Mouse (Mus musculus) lung, embryonic 16.5 days (tissue): ENCODE measurements at regions not wholly inside any gene's neighbourhood (a gene's known extent, or its start where the extent isn't known, plus 50 kb on each side); places are given as distances from the start of the nearest gene placed in this dataset.

ENCODE experiments used
- ATAC-seq: fragments of 200-750 bp; cut with Nextera tagmentation; 2 replicates; pipeline ENCODE4 v1.8.0; 2017; ENCODE audit warnings: low read depth, mild to moderate bottlenecking, moderate library complexity
- H3K27ac ChIP-seq: fragments of 300-500 bp; sonication (generic); 2 replicates; pipeline ENCODE4 v1.5.1; 2014; ENCODE audit warnings: mild to moderate bottlenecking, control low read depth, low read length
- H3K27me3 ChIP-seq: fragments of 300-500 bp; sonication (generic); 2 replicates; pipeline ENCODE4 v1.6.1; 2014; ENCODE audit warnings: low read depth, low read length, mixed read lengths; ENCODE audit not compliant: control insufficient read depth, insufficient read depth
- H3K36me3 ChIP-seq: fragments of 300-500 bp; sonication (generic); 2 replicates; pipeline ENCODE4 v1.6.1; 2014; ENCODE audit warnings: low read length; ENCODE audit not compliant: control insufficient read depth, insufficient read depth
- H3K4me1 ChIP-seq: fragments of 300-500 bp; sonication (generic); replicated peaks from 2 replicates; pipeline ENCODE4 v1.6.1; 2014; ENCODE audit warnings: low read length, mixed read lengths; ENCODE audit not compliant: control insufficient read depth, insufficient read depth
- H3K4me2 ChIP-seq: fragments of 300-500 bp; sonication (generic); 2 replicates; pipeline ENCODE4 v1.6.1; 2014; ENCODE audit warnings: low read depth, low read length, control low read depth
- H3K4me3 ChIP-seq: fragments of 300-500 bp; sonication (generic); 2 replicates; pipeline ENCODE4 v1.5.1; 2014; ENCODE audit warnings: mild to moderate bottlenecking, low read length, control low read depth
- H3K9ac ChIP-seq: fragments of 300-500 bp; sonication (generic); 2 replicates; pipeline ENCODE4 v1.6.1; 2014; ENCODE audit warnings: low read length, control low read depth
- H3K9me3 ChIP-seq: fragments of 300-500 bp; sonication (generic); 2 replicates; pipeline ENCODE4 v1.6.1; 2016; ENCODE audit warnings: low read length; ENCODE audit not compliant: control insufficient read depth
- WGBS: fragments of 180-500 bp; shearing (Covaris S2); extraction: QIAGEN DNeasy Blood & Tissue Kit; methylation state at CpG from one replicate; pipeline ENCODE4 v1.1.7; 2014; 5-methylcytosine and 5-hydroxymethylcytosine counted together

GRCm38 (mm10) chr13:53586771-53587170 lies 113.9 kb upstream of the Msx2 start:
- H3K4me1 ChIP-seq: no peaks in the 10 kb centered on the region
- H3K9ac ChIP-seq: no peak overlapping the region
- H3K27ac ChIP-seq: no peak overlapping the region
- no peak overlapping the region for H3K4me3 ChIP-seq
- H3K36me3 ChIP-seq: no peaks in the 10 kb centered on the region
- no peaks in the 10 kb centered on the region for H3K27me3 ChIP-seq
- WGBS: 73% methylated on average over 4 of the region's 4 CpGs
- no peak for ATAC-seq
- H3K4me2 ChIP-seq: no peak overlapping the region
- no peaks in the 10 kb centered on the region for H3K9me3 ChIP-seq

- no peak overlapping the region for H3K9ac ChIP-seq
- H3K36me3 ChIP-seq: no peaks in the 10 kb centered on the region
- peaks cover 4% of the 10 kb centered on the region; the same call in 1 of the 2 replicates for H3K9me3 ChIP-seq
- H3K27ac ChIP-seq: no peak overlapping the region
- H3K4me3 ChIP-seq: no peak overlapping the region
- no peaks in the 10 kb centered on the region for H3K27me3 ChIP-seq
- 74% methylated on average over 9 of the region's 9 CpGs for WGBS
- ATAC-seq: no peak
- H3K4me2 ChIP-seq: no peak overlapping the region
- H3K4me1 ChIP-seq: no peaks in the 10 kb centered on the region
These were observed 111.7 kb upstream of the Msx2 start for GRCm38 (mm10) chr13:53584504-53585130.

GRCm38 (mm10) chr13:53553876-53554577 lies 81.2 kb upstream of the Msx2 start:
- no peaks in the 10 kb centered on the region for H3K27me3 ChIP-seq
- H3K9ac ChIP-seq: no peak overlapping the region
- ATAC-seq: no peak
- no peaks in the 10 kb centered on the region for H3K9me3 ChIP-seq
- no peak overlapping the region for H3K4me2 ChIP-seq
- WGBS: 37% methylated on average over 18 of the region's 18 CpGs
- H3K27ac ChIP-seq: no peak overlapping the region
- H3K36me3 ChIP-seq: no peaks in the 10 kb centered on the region
- H3K4me3 ChIP-seq: no peak overlapping the region
- H3K4me1 ChIP-seq: no peaks in the 10 kb centered on the region

- no peak overlapping the region for H3K4me3 ChIP-seq
- H3K9ac ChIP-seq: no peak overlapping the region
- H3K27me3 ChIP-seq: no peaks in the 10 kb centered on the region
- H3K4me2 ChIP-seq: no peak overlapping the region
- no peaks in the 10 kb centered on the region for H3K36me3 ChIP-seq
- no peaks in the 10 kb centered on the region for H3K4me1 ChIP-seq
- H3K9me3 ChIP-seq: no peaks in the 10 kb centered on the region
- ATAC-seq: no peak
- H3K27ac ChIP-seq: no peak overlapping the region
- WGBS: 61% methylated on average over 13 of the region's 13 CpGs
These were observed 80.5 kb upstream of the Msx2 start for GRCm38 (mm10) chr13:53553192-53553875.

GRCm38 (mm10) chr13:53548396-53548795 lies 75.5 kb upstream of the Msx2 start:
- H3K9ac ChIP-seq: no peak overlapping the region
- H3K27ac ChIP-seq: no peak overlapping the region
- no peaks in the 10 kb centered on the region for H3K36me3 ChIP-seq
- WGBS: 40% methylated on average over 11 of the region's 11 CpGs
- no peak overlapping the region for H3K4me2 ChIP-seq
- H3K9me3 ChIP-seq: no peaks in the 10 kb centered on the region
- ATAC-seq: peak; percentile 61; the same call in 1 of the 2 replicates
- H3K4me1 ChIP-seq: no peaks in the 10 kb centered on the region
- no peak overlapping the region for H3K4me3 ChIP-seq
- no peaks in the 10 kb centered on the region for H3K27me3 ChIP-seq

- Histone ChIP-seq H3K4me2 (no peak overlapping the region), H3K9ac (no peak overlapping the region), H3K4me3 (no peak overlapping the region), H3K9me3 (no peaks in the 10 kb centered on the region), H3K27me3 (no peaks in the 10 kb centered on the region), H3K4me1 (no peaks in the 10 kb centered on the region), H3K36me3 (no peaks in the 10 kb centered on the region), H3K27ac (no peak overlapping the region)
- 59% methylated on average over 5 of the region's 5 CpGs for WGBS
- ATAC-seq: no peak
These were observed 70.4 kb upstream of the Msx2 start for GRCm38 (mm10) chr13:53543291-53543690.

- H3K9me3 ChIP-seq: no peaks in the 10 kb centered on the region
- H3K4me3 ChIP-seq: no peak overlapping the region
- H3K36me3 ChIP-seq: no peaks in the 10 kb centered on the region
- no peaks in the 10 kb centered on the region; the same call in 1 of the 2 replicates for H3K27me3 ChIP-seq
- no peak overlapping the region for H3K4me2 ChIP-seq
- H3K27ac ChIP-seq: no peak overlapping the region
- ATAC-seq: no peak
- WGBS: 82% methylated on average over 5 of the region's 5 CpGs
- no peaks in the 10 kb centered on the region for H3K4me1 ChIP-seq
- no peak overlapping the region for H3K9ac ChIP-seq
These were observed 66.9 kb upstream of the Msx2 start for GRCm38 (mm10) chr13:53539797-53540196.

- H3K9ac ChIP-seq: no peak overlapping the region
- no peak overlapping the region for H3K4me3 ChIP-seq
- WGBS: 83% methylated on average over 6 of the region's 6 CpGs
- no peak for ATAC-seq
- no peak overlapping the region for H3K4me2 ChIP-seq
- H3K36me3 ChIP-seq: no peaks in the 10 kb centered on the region
- H3K4me1 ChIP-seq: no peaks in the 10 kb centered on the region
- no peaks in the 10 kb centered on the region; the same call in 1 of the 2 replicates for H3K27me3 ChIP-seq
- H3K27ac ChIP-seq: no peak overlapping the region
- H3K9me3 ChIP-seq: no peaks in the 10 kb centered on the region
These were observed 65.1 kb upstream of the Msx2 start for GRCm38 (mm10) chr13:53537937-53538336.

GRCm38 (mm10) chr13:53535781-53536425 lies 63.0 kb upstream of the Msx2 start:
- 78% methylated on average over 10 of the region's 10 CpGs for WGBS
- no peak overlapping the region for H3K9ac ChIP-seq
- no peaks in the 10 kb centered on the region for H3K36me3 ChIP-seq
- H3K27ac ChIP-seq: no peak overlapping the region
- no peaks in the 10 kb centered on the region for H3K4me1 ChIP-seq
- no peak overlapping the region for H3K4me2 ChIP-seq
- H3K27me3 ChIP-seq: no peaks in the 10 kb centered on the region; the same call in 1 of the 2 replicates
- H3K9me3 ChIP-seq: no peaks in the 10 kb centered on the region
- no peak for ATAC-seq
- no peak overlapping the region for H3K4me3 ChIP-seq
